Mouse (Mus musculus): ENCODE results near the gene Hipk1. TPM values are rescaled to one million over a fixed set of nuclear protein-coding genes. Genes with fewer than 3 reads are reported as not detected.
A peak's percentile ranks its signal among the peaks of the same experiment; 100 is the strongest.

Gene Hipk1
- polyA plus RNA-seq, 1 experiment from 2014 or later: 80.5 TPM

GRCm38 (mm10) chr3:103779183-103779582 lies 12.2 kb downstream of the Hipk1 start:
- no peaks in the 10 kb centered on the region for H3K27me3 ChIP-seq
- DNase-seq (ENCODE audit: low read depth, low spot score) (no peak), ATAC-seq (no peak)
- TF ChIP-seq CTCF (IDR thresholded peaks at IDR 0.05): no peak
- in situ Hi-C loops (cut with MboI; ENCODE audit: low pct_unique_long_range_greater_than_20kb): no loop called here
- POLR2A ChIA-PET: interaction anchor here (2.0 kb wide), 1 partner anchor 11 kb away, joined by 4 read pairs; no protein-coding TSS in a partner anchor
- CTCF ChIA-PET: interaction anchor here (1.0 to 2.9 kb wide), 3 partner anchors 8 to 10 kb away, joined by 3 to 9 read pairs (median 4); no protein-coding TSS in a partner anchor

GRCm38 (mm10) chr3:103778660-103779059 lies 12.7 kb downstream of the Hipk1 start:
- ChIA-PET POLR2A (interaction anchor here (2.0 kb wide), 1 partner anchor 12 kb away, joined by 4 read pairs; no protein-coding TSS in a partner anchor), CTCF (interaction anchor here (1.0 to 2.9 kb wide), 3 partner anchors 9 to 11 kb away, joined by 3 to 9 read pairs (median 4); no protein-coding TSS in a partner anchor)
- in situ Hi-C loops (cut with MboI; ENCODE audit: low pct_unique_long_range_greater_than_20kb): no loop called here
- no peak for DNase-seq (ENCODE audit: low read depth, low spot score)
- H3K27me3 ChIP-seq: no peaks in the 10 kb centered on the region
- ATAC-seq: no peak
- no peak for TF ChIP-seq CTCF (IDR thresholded peaks at IDR 0.05)

DNA sequence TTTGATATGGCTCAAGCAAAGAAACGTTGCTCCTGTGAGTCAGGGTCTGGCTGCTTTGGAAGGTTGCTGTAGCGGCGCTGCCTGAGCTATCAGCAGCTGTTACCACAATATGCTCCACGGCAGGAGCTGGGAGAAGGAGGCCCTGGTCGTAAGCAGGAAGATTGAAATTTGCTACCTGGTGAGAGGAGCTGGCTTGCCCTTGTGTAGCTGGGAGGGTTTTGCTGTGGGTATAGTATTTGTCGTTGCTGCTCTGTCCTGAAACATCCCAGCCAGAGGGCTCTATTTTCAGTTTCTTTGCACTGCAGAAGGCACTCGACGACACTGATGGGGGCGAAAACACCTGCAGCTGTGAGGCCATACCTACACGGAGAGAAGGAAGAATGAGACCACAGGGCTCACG lies 13.4 kb downstream of the Hipk1 start:
- in situ Hi-C loops (cut with MboI; ENCODE audit: low pct_unique_long_range_greater_than_20kb): no loop called here
- no peaks in the 10 kb centered on the region for H3K27me3 ChIP-seq
- TF ChIP-seq CTCF (IDR thresholded peaks at IDR 0.05): no peak
- CTCF ChIA-PET: interaction anchor here (1.4 to 2.9 kb wide), 2 partner anchors 9 to 11 kb away, joined by 4 to 9 read pairs; no protein-coding TSS in a partner anchor
- no peak for DNase-seq (ENCODE audit: low read depth, low spot score)
- POLR2A ChIA-PET: interaction anchor here (2.0 kb wide), 1 partner anchor 12 kb away, joined by 4 read pairs; no protein-coding TSS in a partner anchor
- ATAC-seq: no peak

DNA sequence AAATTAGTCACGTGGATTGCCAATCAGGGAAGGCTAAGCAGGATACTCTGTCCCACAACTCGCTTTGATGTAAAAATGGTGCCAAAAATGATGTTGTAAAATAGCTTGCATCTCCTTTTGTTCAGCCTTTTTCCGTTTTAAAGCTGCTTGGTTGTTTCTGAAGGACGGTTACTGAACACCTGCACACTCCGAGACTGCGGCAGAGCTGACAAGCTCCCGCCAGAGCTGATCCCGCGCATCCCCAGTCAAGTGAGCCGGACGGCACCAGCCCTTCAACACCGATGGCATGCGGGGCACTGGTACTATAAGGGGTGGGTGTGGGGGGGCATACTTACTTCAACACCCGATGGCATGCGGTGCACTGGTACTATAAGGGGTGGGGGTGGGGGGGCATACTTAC lies 17.4 kb downstream of the Hipk1 start:
- POLR2A ChIA-PET: no interaction called here
- no peak for ATAC-seq

GRCm38 (mm10) chr3:103773508-103773907 lies 17.9 kb downstream of the Hipk1 start:
- no peaks in the 10 kb centered on the region for H3K27me3 ChIP-seq
- in situ Hi-C loops (cut with MboI; ENCODE audit: low pct_unique_long_range_greater_than_20kb): no loop called here
- POLR2A ChIA-PET: interaction anchor here (0.8 to 1.0 kb wide), 3 partner anchors 9 to 16 kb away, joined by 3 to 4 read pairs (median 3); no protein-coding TSS in a partner anchor
- no peak for ATAC-seq
- DNase-seq (ENCODE audit: low read depth, low spot score): no peak
- CTCF ChIA-PET: interaction anchor here (0.8 to 2.4 kb wide), 9 partner anchors 9 to 47 kb away, joined by 3 to 12 read pairs (median 4); no protein-coding TSS in a partner anchor
- no peak for TF ChIP-seq CTCF (IDR thresholded peaks at IDR 0.05)

More for the DNA sequence above, 17.4 kb downstream of the Hipk1 start:
- in situ Hi-C loops (cut with MboI; ENCODE audit: low pct_unique_long_range_greater_than_20kb): no loop called here
- DNase-seq (ENCODE audit: low read depth, low spot score): no peak
- CTCF ChIA-PET: interaction anchor here (0.9 to 1.9 kb wide), 7 partner anchors 9 to 28 kb away, joined by 3 to 8 read pairs (median 4); no protein-coding TSS in a partner anchor
- H3K27me3 ChIP-seq: no peaks in the 10 kb centered on the region
- no peak for TF ChIP-seq CTCF (IDR thresholded peaks at IDR 0.05)

GRCm38 (mm10) chr3:103772846-103773245 lies 18.5 kb downstream of the Hipk1 start:
- in situ Hi-C loops (cut with MboI; ENCODE audit: low pct_unique_long_range_greater_than_20kb): no loop called here
- no peaks in the 10 kb centered on the region for H3K27me3 ChIP-seq
- DNase-seq (ENCODE audit: low read depth, low spot score): no peak
- TF ChIP-seq CTCF (IDR thresholded peaks at IDR 0.05): no peak
- ATAC-seq: no peak
- ChIA-PET POLR2A (interaction anchor here (0.8 to 1.0 kb wide), 3 partner anchors 10 to 16 kb away, joined by 3 to 4 read pairs (median 3); no protein-coding TSS in a partner anchor), CTCF (interaction anchor here (0.8 to 2.4 kb wide), 12 partner anchors 10 to 323 kb away, joined by 3 to 12 read pairs (median 4); no protein-coding TSS in a partner anchor)

DNA sequence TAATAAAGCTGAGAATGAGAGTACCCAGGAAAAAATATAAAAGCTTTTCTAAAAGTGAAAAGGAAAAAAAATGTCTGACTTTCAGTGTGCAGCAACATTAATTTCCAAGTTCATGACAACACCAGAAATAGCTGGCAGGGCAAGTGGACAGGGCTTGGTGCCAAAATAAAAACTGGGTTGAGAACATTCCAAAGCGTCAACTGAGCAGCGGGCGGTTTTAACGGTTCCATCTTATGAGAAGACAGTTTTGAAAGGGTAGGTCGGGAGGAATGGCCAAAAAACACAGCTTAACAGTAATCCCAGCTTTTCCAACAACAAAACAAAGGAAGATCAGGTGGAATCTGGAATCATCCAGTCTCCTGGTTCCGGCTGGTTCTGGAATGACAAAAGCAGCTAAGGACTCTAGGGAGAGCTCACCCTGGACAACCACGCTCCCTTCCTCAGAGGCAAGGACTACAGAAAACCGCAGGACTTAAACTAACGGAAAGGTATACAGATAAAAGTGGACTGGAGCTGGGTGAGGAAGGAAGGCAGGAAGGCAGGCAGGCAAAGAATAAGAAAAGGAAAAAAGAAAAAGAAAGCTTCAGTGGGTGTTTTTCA lies 19.7 kb downstream of the Hipk1 start:
- in situ Hi-C loops (cut with MboI; ENCODE audit: low pct_unique_long_range_greater_than_20kb): no loop called here
- H3K27me3 ChIP-seq: no peaks in the 10 kb centered on the region
- ChIA-PET POLR2A (interaction anchor here (0.5 to 1.2 kb wide), 6 partner anchors 9 to 833 kb away, joined by 3 to 4 read pairs (median 4); no protein-coding TSS in a partner anchor), CTCF (interaction anchor here (0.9 to 2.4 kb wide), 11 partner anchors 11 to 322 kb away, joined by 3 to 12 read pairs (median 4); partner anchors contain the start of gene Olfml3)
- DNase-seq (ENCODE audit: low read depth, low spot score) (peak; percentile 75), ATAC-seq (peak; percentile 74)
- TF ChIP-seq CTCF (IDR thresholded peaks at IDR 0.05): no peak

- ChIA-PET POLR2A (no interaction called here), CTCF (interaction anchor here (1.1 to 3.7 kb wide), 6 partner anchors 8 to 384 kb away, joined by 3 to 16 read pairs (median 4); no protein-coding TSS in a partner anchor)
- in situ Hi-C loops (cut with MboI; ENCODE audit: low pct_unique_long_range_greater_than_20kb): no loop called here
- ATAC-seq: no peak
- no peak for DNase-seq (ENCODE audit: low read depth, low spot score)
- no peaks in the 10 kb centered on the region for H3K27me3 ChIP-seq
- no peak for TF ChIP-seq CTCF (IDR thresholded peaks at IDR 0.05)
Measured at GRCm38 (mm10) chr3:103766789-103767188, 24.6 kb downstream of the Hipk1 start.

DNA sequence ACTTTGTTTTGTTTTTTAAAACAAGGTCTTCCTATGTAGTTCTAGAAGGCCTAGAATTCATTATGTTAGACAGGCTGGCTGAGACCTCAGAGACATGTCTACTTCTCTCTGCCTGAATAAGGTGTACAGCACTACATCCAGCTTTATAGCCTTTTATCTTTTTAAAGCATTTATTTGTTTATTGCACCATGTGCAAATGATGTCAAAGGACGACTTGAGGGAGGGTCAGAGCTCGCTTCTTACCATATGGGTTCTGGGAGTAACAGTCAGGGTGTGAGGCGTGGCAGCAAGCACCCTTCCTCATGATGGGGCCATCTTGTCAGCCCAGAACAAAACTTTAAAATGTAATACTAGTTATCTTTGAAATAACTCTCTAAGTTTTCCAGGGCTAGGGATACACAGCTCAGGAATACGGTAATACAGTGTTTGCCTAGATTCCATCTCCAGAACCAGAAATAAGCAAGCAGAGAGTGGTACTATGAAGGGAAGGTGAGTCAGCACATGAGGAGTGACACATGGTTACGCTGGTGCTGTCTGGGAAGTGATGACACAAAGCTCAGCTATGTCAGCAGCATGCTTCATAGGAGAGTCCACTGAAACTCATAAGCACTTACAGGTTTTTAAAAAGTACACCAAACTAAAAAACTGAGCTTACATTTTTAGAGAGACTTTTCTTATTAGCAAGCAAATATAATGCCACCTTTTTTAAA lies 31.9 kb downstream of the Hipk1 start:
- ChIA-PET CTCF (interaction anchor here (0.7 to 3.4 kb wide), 8 partner anchors 9 to 339 kb away, joined by 3 to 16 read pairs (median 3); no protein-coding TSS in a partner anchor), POLR2A (interaction anchor here (0.9 kb wide), 1 partner anchor 12 kb away, joined by 4 read pairs; no protein-coding TSS in a partner anchor)
- DNase-seq (ENCODE audit: low read depth, low spot score) (peak; percentile 67), ATAC-seq (peak; percentile 85)
- in situ Hi-C loops (cut with MboI; ENCODE audit: low pct_unique_long_range_greater_than_20kb): no loop called here
- no peak for TF ChIP-seq CTCF (IDR thresholded peaks at IDR 0.05)
- no peaks in the 10 kb centered on the region for H3K27me3 ChIP-seq

DNA sequence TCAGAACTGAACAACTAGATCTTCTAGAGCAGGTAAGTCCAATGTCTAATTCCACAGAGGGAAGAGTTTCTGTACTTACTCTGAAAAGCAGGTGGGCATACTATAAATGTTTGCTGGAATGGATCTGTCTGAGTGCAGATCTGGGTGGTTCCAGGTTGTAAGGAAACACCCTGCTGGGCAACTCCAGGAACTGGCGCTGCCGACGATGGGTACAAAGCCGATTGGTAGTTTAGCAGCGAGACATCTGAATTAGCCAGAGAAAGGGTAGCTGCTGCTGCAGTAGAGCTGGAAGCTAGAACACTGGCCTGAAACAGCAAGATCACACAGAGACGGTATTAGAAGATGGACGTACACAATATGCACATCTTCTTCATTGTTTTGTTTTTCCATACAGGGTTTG lies 32.9 kb downstream of the Hipk1 start:
- ChIA-PET CTCF (interaction anchor here (1.2 to 3.4 kb wide), 4 partner anchors 10 to 338 kb away, joined by 3 to 16 read pairs (median 3); no protein-coding TSS in a partner anchor), POLR2A (no interaction called here)
- DNase-seq (ENCODE audit: low read depth, low spot score): no peak
- no peak for ATAC-seq
- no peak for TF ChIP-seq CTCF (IDR thresholded peaks at IDR 0.05)
- in situ Hi-C loops (cut with MboI; ENCODE audit: low pct_unique_long_range_greater_than_20kb): no loop called here
- no peaks in the 10 kb centered on the region for H3K27me3 ChIP-seq

All from Patski (cell line).